Mouse (Mus musculus): ENCODE data around the gene Nepn. TPM values are rescaled to one million over a fixed set of nuclear protein-coding genes. Genes with fewer than 3 reads are reported as not detected.

Gene Nepn
- total RNA-seq, 2 experiments from 2014 or later: not detected

DNA sequence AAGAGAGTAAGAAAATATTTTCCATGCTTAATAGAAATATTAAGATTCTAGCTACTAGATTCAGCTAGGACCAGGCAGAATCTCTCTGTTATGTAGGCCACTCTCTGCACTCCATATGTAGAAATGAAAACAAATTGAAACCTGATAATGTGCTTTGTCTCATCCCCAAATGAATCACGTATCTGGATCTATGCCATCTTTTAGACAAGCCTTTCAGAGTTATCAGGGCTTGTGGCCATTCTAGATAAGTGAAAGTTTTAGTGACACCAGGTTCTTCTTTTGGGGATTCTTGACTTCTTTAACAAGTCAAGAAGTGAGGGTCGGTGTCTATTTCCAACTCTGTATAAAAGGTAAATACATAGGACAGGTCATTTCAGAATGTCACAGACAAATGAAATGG is 9.9 kb downstream of the Nepn start:
- no peak for ATAC-seq (replicated peaks; ENCODE audit: low FRiP score, poor library complexity, severe bottlenecking)

GRCm38 (mm10) chr10:52399722-52400121 is 10.9 kb downstream of the Nepn start:
- ATAC-seq (replicated peaks; ENCODE audit: low FRiP score, poor library complexity, severe bottlenecking): no peak

DNA sequence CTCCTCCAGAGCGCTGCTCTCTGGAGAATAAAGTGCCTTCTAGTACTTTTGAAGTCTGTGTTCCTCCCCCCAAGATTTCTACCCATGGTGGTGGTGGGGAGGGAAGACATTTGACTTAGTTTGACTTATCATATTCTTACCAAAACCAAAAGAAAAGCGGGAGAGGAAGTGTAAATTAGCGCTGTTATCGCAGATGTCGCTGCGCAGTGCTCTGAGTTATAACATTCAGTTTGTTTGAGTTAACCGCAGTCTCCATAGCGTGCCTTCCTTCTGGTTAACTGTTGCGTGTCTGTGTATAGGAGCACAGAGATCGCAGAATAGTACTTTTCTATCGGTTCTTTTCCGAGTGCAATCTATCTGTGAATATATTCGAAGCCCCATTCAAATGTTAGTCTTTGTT is 16.4 kb downstream of the Nepn start:
- no peak for ATAC-seq (replicated peaks; ENCODE audit: low FRiP score, poor library complexity, severe bottlenecking)

DNA sequence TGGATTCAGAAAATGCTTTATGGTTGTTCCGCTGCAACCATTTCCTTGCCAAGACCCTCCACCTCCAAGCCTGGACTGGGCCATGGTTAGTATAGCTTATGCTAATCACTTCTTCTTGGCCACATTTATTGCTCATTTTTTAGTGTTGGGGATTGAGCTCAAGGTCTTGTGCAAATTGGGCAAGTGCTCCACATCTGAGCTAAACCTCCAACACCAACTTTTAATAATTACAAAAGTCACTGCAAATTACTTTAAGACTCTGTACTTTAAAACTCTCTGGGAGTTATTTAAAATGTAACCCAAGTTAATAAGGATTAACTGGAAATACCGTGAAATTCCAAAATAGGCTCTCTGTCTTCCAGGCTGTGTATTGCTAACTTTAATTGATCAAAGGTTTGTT is 18.8 kb downstream of the Nepn start:
- no peak for ATAC-seq (replicated peaks; ENCODE audit: low FRiP score, poor library complexity, severe bottlenecking)

GRCm38 (mm10) chr10:52415020-52415419 is 26.2 kb downstream of the Nepn start:
- ATAC-seq (replicated peaks; ENCODE audit: low FRiP score, poor library complexity, severe bottlenecking): no peak

GRCm38 (mm10) chr10:52416458-52416857 is 27.7 kb downstream of the Nepn start:
- ATAC-seq (replicated peaks; ENCODE audit: low FRiP score, poor library complexity, severe bottlenecking): no peak

DNA sequence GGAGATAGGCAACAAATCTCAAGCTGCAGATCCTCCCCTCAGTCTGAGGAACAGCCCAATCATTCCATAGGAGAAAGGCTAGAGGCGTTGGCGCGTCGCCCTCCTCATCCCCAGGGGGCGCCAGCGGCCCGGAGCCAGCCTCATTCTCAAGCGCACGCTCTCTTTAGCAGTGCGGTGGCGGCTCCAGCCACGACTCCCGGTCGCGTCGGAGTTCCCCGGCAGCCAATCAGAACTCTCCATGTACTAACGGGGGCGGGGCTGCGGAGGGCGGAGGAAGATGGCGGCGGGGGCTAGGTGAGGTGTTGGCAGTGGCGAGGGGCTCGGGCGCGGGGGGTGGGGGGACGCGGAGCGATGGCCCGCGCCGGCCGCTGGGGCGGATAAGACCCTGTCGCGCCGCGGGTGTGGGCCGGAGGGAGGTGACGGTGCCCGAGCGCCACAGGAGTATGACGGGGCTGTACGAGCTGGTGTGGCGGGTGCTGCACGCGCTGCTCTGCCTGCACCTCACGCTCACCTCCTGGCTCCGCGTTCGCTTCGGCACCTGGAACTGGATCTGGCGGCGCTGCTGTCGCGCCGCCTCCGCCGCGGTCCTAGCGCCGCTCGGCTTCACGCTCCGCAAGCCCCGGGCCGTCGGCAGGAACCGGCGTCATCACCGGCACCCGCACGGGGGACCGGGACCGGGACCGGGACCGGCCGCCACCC is 28.7 kb downstream of the Nepn start, which contains the start of gene Nus1:
Gene Nus1 (plus strand): TSS at position 249 of the 699 bp plus-strand sequence.
- ATAC-seq (replicated peaks; ENCODE audit: low FRiP score, poor library complexity, severe bottlenecking): peak; percentile 100

- peak; percentile 5; the same call in 1 of the 2 replicates for ATAC-seq (replicated peaks; ENCODE audit: low FRiP score, poor library complexity, severe bottlenecking)
These were observed 29.5 kb downstream of the Nepn start for GRCm38 (mm10) chr10:52417998-52418860.

GRCm38 (mm10) chr10:52418931-52419330 is 30.2 kb downstream of the Nepn start:
- no peak for ATAC-seq (replicated peaks; ENCODE audit: low FRiP score, poor library complexity, severe bottlenecking)

DNA sequence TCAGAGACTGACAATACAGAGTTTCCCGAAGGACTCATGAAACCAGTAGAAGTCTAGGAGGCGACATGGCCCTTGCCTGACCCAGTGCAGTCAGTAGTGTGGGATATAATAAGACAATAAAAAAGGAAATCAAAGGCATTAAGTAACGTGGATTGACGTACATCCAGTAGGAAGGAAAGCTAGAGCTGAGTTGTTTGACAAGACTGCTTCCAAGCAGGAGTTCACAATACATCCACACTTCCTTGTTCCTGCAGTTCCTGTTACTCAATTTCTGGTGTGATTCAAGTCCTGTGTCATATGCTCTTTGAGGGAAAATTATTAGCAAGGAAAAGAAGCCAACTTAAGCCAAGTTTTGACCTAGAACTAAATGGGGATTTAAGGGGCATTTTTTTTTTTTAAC is 30.6 kb downstream of the Nepn start:
- ATAC-seq (replicated peaks; ENCODE audit: low FRiP score, poor library complexity, severe bottlenecking): no peak

- ATAC-seq (replicated peaks; ENCODE audit: low FRiP score, poor library complexity, severe bottlenecking): no peak
These were observed 31.8 kb downstream of the Nepn start for GRCm38 (mm10) chr10:52420526-52420925.

GRCm38 (mm10) chr10:52421716-52422115 is 32.9 kb downstream of the Nepn start:
- ATAC-seq (replicated peaks; ENCODE audit: low FRiP score, poor library complexity, severe bottlenecking): no peak

DNA sequence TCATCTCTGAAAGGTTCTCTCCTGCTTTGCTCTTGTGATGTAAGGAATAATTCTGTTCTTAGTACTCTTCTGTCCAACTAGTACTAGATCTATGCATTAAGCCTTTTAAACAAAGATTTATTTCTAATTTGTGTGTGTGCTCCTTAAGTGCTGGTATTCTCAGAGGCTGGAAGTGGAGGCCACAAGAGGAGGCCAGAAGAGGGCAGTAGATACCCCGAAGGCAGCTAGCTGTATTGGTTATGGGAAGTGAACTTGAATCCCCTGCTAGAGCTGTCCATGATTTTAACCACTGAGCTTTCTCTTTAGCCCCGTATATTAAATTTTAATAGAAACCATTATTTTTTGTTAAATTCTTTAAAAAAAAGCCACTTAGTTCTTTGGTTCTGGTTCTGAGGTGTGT is 34.3 kb downstream of the Nepn start:
- ATAC-seq (replicated peaks; ENCODE audit: low FRiP score, poor library complexity, severe bottlenecking): no peak

GRCm38 (mm10) chr10:52426314-52426980 is 37.7 kb downstream of the Nepn start:
- ATAC-seq (replicated peaks; ENCODE audit: low FRiP score, poor library complexity, severe bottlenecking): no peak

GRCm38 (mm10) chr10:52427634-52428415 is 39.1 kb downstream of the Nepn start:
- ATAC-seq (replicated peaks; ENCODE audit: low FRiP score, poor library complexity, severe bottlenecking): no peak

DNA sequence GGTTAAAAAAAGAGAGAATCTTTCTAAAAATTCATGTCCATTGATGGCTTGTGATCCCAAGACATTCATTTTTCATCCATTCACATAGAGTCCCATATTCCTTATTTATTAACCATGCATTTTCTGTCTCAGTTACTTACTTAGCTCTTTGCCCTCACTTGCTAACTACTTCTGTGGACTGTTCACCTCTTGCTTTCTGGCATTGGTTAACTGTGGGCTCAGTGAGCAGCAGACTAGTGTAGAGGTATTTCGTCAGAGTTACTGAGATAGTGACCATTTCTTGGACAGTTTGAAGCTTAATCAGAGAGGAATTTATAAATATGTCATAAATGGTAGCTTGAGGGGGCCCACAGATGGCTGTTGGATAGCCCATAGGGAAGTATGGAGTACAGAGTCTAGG is 42.2 kb downstream of the Nepn start:
- no peak for ATAC-seq (replicated peaks; ENCODE audit: low FRiP score, poor library complexity, severe bottlenecking)

DNA sequence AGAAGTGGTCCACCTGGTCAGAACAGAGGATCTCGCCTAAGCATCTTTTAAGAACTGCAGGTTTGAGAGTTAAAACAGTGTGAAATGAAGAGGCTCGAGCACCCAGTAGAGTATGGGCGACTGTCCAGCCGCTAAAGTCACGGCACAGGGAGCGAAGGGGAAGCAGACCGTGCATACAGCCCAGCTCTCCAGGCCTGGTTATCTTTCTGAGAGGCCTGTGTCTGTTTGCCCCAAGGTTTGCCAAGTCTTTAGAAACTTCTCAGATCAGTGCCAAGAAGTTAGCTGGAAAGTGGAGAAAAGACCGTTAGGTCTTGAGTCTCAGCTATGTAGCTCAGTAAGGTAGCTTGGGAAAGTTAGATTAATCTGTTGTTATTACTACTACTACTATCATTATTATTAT is 46.1 kb downstream of the Nepn start:
- ATAC-seq (replicated peaks; ENCODE audit: low FRiP score, poor library complexity, severe bottlenecking): no peak
